Comparison of ENCODE assay signal across 8 mouse cellular contexts in the genomic region with DNA sequence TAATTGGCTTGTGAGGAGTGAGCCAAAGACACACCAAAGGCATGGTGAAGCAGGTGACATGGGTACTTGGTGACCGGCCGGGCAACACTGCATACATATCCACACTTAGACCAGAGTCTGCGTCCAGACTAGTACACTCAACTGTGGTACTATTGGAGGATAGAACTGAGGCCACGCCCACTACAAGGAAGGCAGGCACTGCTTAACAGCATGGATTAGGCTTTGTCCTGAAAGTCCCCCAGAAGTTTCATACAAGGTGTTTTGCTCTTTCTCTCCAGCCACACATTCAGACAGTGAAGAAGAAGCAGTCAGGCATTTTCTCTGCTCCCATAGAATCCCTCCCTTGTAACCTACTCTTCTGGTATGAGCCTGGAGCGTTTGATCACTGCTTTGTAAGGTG. TPM values are rescaled to one million over a fixed set of nuclear protein-coding genes. Genes with fewer than 3 reads are reported as not detected.
DNase-seq lines count a peak whose midpoint lies in the region; ATAC-seq and TF ChIP-seq lines count a peak whose summit lies in the region.

No protein-coding gene starts in this region.

- DNase-seq in G1E (ENCODE audit: low spot score): peak; percentile 35
- peak; percentile 76 for DNase-seq in c-Kit-positive CD71-positive TER-119-negative erythroid progenitor cells, embryonic 14.5 days (ENCODE audit: low read depth)
- DNase-seq in forebrain, embryonic 10.5 days (ENCODE audit: extremely low spot score, low spot score): peak; percentile 67
- DNase-seq in heart, postnatal 14 days: peak; percentile 30 to 51
- DNase-seq in kidney, postnatal 4 days: peak; percentile 73 to 85
- DNase-seq in lung, postnatal 25 days (ENCODE audit: low spot score): peak; percentile 47
- peak; percentile 11 for DNase-seq in retina, postnatal 7 days (ENCODE audit: low read depth, low spot score)
- peak; percentile 42 to 51 for DNase-seq in urinary bladder, postnatal 36 days (ENCODE audit: low spot score in 2 of 2)

- 11% methylated on average over 5 of the region's 5 CpGs for WGBS in forebrain, embryonic 10.5 days

- TF ChIP-seq CTCF in G1E (IDR thresholded peaks at IDR 0.05; ENCODE audit: low read depth, low read length): no peak

- peaks cover 32% of the 10 kb centered on the region for H3K4me1 ChIP-seq in G1E (ENCODE audit: insufficient read depth, low read depth, low read length)
- peaks cover 23% of the 10 kb centered on the region for H3K4me1 ChIP-seq in forebrain, embryonic 10.5 days

- H3K9me3 ChIP-seq in G1E (replicated peaks): no peaks in the 10 kb centered on the region
- no peaks in the 10 kb centered on the region for H3K9me3 ChIP-seq in forebrain, embryonic 10.5 days

- H3K27ac ChIP-seq in forebrain, embryonic 10.5 days: peak overlapping the region; percentile 98

- 0 out of 2 replicates have a peak, but pooled peaks have one; percentile 23 for ATAC-seq in G1E (ENCODE audit: extremely low read depth, insufficient number of reproducible peaks, low FRiP score, poor library complexity, severe bottlenecking)

- peaks cover 41% of the 10 kb centered on the region for H3K36me3 ChIP-seq in G1E (replicated peaks)
- H3K36me3 ChIP-seq in forebrain, embryonic 10.5 days (replicated peaks): peaks cover 42% of the 10 kb centered on the region

- peak overlapping the region; percentile 87 for H3K4me3 ChIP-seq in G1E (ENCODE audit: low read depth, low read length)
- peak overlapping the region; percentile 77 for H3K4me3 ChIP-seq in forebrain, embryonic 10.5 days

- H3K27me3 ChIP-seq in G1E (ENCODE audit: insufficient read depth, low read length): no peaks in the 10 kb centered on the region
- no peaks in the 10 kb centered on the region for H3K27me3 ChIP-seq in forebrain, embryonic 10.5 days (ENCODE audit: poor library complexity, severe bottlenecking)

- intact Hi-C loops in heart, postnatal 14 days (cut with DNase I): loop anchor here (10.0 kb wide), 1 partner anchor 368 kb away; no protein-coding TSS in a partner anchor

RNA-seq across cellular contexts. Expression of gene Gtf3c6, which starts 1.2 kb away (rescaled TPM):
- total RNA-seq in G1E (2014; fragmentation: Nextera tagmentation) (22.1 and 22.5 TPM in 2 replicates), G1E (2017) (40.5 and 48.1 TPM in 2 replicates)
- 8.9 and 13.1 TPM in 2 replicates for polyA plus RNA-seq in G1E (2012)
- 150 TPM in 2 replicates for polyA plus RNA-seq in forebrain, embryonic 10.5 days (2016; fragmentation: Nextera tagmentation; extraction: Ambion mirVana)
- 10 to 100 TPM; 20.9 to 23.5 TPM for total RNA-seq in heart, postnatal 14 days (2021)

RNA-seq across cellular contexts. Expression of gene Rpf2, which starts 9.9 kb away (rescaled TPM):
- total RNA-seq in G1E (2014; fragmentation: Nextera tagmentation) (67.0 and 70.7 TPM in 2 replicates), G1E (2017) (124 and 178 TPM in 2 replicates)
- polyA plus RNA-seq in G1E (2012): 6.0 and 6.5 TPM in 2 replicates
- 98.0 and 101 TPM in 2 replicates for polyA plus RNA-seq in forebrain, embryonic 10.5 days (2016; fragmentation: Nextera tagmentation; extraction: Ambion mirVana)
- 10 to 100 TPM in 1 of 2 experiments, 1 to 10 TPM in 1; 8.2 to 11.2 TPM for total RNA-seq in heart, postnatal 14 days (2021)

RNA-seq across cellular contexts. Expression of gene Amd1, which starts 45.3 kb away (rescaled TPM):
- total RNA-seq in G1E (2014; fragmentation: Nextera tagmentation): 198 and 202 TPM in 2 replicates
- 164 and 183 TPM in 2 replicates for total RNA-seq in G1E (2017)
- polyA plus RNA-seq in G1E (2012): 4.2 and 7.7 TPM in 2 replicates
- polyA plus RNA-seq in forebrain, embryonic 10.5 days (2016; fragmentation: Nextera tagmentation; extraction: Ambion mirVana): 93.7 and 96.8 TPM in 2 replicates
- 10 to 100 TPM; 77.6 to 84.8 TPM for total RNA-seq in heart, postnatal 14 days (2021)

Comparison
In these comparisons a context has a peak if more than half of its experiments do, and no peak if none do; other contexts are left out.
1. Peak in every context shown above with its lines: DNase-seq, ATAC-seq, H3K4me3 ChIP-seq and H3K27ac ChIP-seq.
2. DNase-seq: peak in every context shown above with its lines; median percentile 79 in kidney, postnatal 4 days; 76 in c-Kit-positive CD71-positive TER-119-negative erythroid progenitor cells, embryonic 14.5 days; 67 in forebrain, embryonic 10.5 days; 47 in lung, postnatal 25 days; 46 in urinary bladder, postnatal 36 days; 40 in heart, postnatal 14 days; 35 in G1E; 11 in retina, postnatal 7 days.
3. RNA of gene Rpf2, which starts 9.9 kb away (total RNA-seq): 67.0 to 178 TPM in G1E; 8.2 to 11.2 TPM in heart, postnatal 14 days; every median in the first group is over 4 times any median in the second.